Mouse (Mus musculus) monocyte, adult 5-6 weeks (primary cell): ENCODE results near the gene 4933427D14Rik. TPM values are rescaled to one million over a fixed set of nuclear protein-coding genes. Genes with fewer than 3 reads are reported as not detected.
"Not testable (repeated sequence)": the region's sequence is repeated elsewhere in the genome, so short reads cannot be mapped to it uniquely, and the experiment has no call there.

ENCODE experiments used
- ATAC-seq: fragments of 153-309, 156-312 bp; replicated peaks from 2 replicates; pipeline ENCODE4 v1.8.0; 2017; ENCODE audit warnings: mild to moderate bottlenecking; ENCODE audit not compliant: low TSS enrichment, insufficient number of reproducible peaks, severe bottlenecking, poor library complexity, low FRiP score
- total RNA-seq: library from RNA; stranded (forward); fragments of 200-1000, 200-491, 200-594 nt; gene quantifications from 3 replicates; pipeline ENCODE4 v1.2.3, GENCODE M21; 2017

Gene 4933427D14Rik
- total RNA-seq, 1 experiment from 2014 or later, result 4.9 TPM

DNA sequence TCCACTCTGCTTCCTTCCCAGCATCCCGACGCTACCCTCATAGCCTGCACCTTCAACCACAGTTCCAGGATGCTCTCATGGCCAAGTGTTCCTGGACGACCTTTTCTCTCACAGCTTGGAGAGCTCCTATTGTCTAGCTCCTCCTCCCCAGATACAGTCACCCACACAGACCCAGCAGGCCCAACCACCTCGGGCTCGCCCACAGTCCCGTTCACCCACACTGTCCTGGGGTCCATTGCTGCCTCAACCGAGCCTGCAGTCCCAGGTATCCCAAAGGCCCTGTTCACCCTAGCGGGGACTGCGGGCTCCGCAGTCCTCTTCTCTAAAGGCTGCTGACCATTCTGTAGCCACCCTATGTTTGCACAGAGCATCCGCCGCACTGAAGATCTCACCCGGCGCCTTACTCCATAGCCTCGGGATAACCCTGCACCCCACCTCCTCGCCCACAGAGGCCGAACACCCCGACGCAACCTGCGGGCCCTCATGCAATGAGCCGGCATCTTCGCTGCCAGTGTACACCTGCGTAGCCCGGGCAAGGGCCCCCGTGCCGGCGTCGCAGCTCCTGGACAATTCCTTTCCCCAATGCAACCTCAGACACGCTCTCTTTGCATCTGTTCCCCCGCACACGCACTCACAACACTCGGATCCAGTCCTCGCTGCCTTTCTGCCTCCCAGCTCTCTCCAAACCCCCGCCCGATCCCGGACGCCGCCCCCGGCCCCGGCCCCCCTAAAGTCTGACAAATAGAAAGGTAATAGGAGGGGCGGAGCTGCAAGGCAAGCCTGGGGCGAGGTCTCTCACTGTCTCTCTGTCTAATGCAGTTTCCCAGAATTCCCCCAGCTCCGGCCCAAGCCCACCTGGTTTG lies 687 bp downstream of the 4933427D14Rik start, which contains the start of gene Gm43951:
Gene Gm43951 (minus strand): TSS at position 500 of the 863 bp plus-strand sequence.
- peak; percentile 6; the same call in 1 of the 2 replicates for ATAC-seq

DNA sequence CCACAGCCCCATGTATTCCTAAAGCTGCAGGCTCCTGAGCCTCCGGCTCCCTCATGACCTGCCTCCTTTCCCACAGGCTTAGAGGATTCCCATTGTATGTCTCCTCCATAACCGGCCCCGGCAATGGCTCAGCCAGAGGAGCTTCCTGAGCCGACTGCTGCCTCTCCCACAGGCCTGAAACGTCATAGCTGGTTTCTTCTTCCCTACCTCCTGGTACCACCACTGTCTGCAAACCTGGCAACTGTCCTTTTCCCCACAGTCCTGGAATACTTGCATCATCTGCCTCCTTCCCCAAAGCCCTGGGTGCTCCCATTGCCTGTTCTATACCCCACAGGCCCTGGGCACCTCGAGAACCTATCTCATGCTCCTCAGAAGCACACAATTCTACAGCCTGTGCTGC lies 2.0 kb downstream of the 4933427D14Rik start:
- no peak for ATAC-seq

DNA sequence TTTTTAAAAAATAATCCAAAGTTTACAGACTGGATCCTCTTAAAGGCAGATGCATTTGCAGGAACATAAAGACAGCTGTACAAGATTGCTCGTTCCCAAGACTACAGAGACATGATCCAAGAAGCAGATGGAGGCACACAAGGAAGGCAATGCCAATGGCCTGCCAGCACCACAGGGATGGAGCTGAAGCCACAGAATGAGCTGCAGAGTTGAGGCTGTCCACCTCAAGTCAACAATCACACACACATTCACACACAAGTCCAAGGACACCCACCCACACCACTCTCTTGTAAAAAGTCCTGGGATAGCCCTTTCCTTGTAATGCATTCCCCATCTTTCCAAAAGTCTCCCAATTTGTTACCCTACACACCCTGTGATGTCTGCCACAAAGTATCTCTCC lies 3.8 kb downstream of the 4933427D14Rik start:
- ATAC-seq, result no peak

DNA sequence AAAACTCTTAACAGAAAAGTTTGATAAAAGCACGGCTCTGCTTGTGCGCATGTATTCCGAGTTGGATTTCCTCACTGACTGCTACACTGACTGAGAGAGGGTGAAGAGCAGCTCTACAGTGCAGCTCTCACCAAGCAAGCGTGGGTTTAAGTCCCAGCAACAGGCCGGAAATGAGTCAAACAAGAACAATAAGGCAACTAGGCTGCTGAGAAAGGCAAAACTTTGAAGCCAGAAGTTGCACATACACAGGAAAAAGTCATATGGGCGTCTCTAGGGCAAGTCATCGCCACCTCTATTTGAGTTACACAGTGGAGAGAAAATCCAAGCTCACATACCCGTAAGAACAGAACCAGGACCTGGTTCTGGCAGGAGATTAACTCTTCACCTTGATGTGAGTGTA lies 10.8 kb downstream of the 4933427D14Rik start:
- ATAC-seq, result no peak

DNA sequence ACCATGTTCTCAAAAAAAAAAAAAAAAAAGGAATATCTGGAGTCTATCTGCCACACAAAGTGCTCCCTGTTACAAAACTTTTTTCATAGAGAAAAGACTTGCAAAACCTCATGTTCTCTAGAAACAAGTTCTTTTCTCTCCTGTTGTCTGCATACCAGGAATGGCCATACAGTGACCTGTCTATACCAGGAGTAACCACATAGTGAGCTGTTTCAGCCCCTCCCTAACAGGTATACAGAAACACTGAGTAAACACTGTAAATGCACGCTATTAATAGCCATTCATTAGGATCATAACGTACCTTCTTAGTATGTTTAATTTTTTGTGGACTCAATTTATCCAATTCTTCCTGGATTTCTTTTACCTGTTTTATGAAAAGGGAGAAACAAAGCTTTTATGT lies 13.0 kb downstream of the 4933427D14Rik start:
- no peak for ATAC-seq

DNA sequence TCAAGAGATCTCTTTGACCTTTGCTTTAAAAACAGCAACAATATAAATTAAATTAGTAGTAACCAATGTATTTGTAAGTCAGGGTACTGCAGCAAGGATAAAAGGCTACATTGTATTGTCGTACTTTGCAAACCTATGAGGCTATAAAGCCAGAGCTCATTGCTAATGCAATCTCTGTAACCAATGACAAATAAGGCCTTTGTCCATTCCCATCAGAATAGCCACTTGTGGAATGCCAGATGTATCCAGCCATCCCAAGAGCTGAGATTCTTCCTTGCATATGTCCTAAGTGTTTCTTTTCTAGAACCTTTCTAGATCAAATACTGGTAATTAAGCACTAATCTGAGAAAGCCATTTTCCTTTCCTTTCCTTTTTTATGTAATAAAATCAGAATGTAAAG lies 16.4 kb downstream of the 4933427D14Rik start:
- no peak for ATAC-seq

DNA sequence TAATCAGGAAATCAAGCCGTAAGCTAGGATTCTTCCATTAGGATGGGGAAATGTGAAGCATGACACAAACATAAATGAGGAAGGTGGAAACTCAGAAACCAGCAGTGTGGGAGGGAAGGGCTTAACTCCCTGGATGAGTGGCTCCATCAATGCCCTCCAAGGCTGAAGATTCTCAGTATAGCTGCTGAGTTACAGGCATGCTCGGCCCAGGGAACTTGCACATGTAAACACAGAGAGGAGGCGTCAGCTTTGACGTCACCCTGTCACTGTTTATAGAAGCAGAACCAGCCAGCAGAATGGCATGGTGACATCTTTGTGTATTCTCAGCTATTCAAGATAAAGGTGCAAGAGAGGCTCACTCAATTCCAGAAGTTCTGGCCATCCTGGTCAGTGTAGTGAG lies 23.0 kb downstream of the 4933427D14Rik start:
- no peak for ATAC-seq

DNA sequence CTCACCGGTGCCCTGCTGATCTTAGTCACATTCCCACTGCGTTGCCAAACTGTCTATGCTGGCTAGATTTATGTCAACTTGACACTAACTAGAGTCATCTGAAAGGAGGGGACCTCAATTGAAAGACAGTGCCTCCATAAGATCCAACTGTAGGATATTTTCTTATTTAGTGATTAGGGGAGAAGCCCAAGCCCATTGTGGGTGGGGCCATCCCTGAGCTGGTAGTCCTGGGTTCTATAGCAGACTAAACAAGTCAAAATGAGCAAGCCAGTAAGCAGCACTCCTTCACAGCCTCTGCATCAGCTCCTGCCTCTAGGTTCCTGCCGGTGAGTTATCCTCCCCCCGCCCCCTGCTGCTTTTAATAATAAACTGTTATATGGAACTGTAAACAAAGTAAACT lies 26.1 kb downstream of the 4933427D14Rik start:
- ATAC-seq, result no peak

DNA sequence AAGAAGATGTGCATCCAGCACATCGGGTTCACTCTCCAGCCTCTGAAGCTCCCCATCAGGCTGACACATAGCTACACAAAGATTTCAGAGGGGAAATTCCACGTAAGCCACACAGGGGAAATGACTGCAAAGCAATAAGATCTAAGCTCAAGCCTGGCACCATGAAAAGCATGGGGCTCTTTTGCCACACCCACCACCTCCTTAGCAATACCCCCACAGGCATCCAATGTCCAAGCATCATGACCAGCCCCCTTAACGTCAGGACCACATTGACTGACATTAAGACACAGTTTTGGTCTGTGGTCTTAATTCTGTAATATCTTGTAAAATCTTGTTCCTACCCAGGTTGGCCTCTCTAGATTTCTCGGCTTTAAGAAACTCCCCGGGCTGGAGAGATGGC lies 26.7 kb downstream of the 4933427D14Rik start:
- ATAC-seq, result no peak

DNA sequence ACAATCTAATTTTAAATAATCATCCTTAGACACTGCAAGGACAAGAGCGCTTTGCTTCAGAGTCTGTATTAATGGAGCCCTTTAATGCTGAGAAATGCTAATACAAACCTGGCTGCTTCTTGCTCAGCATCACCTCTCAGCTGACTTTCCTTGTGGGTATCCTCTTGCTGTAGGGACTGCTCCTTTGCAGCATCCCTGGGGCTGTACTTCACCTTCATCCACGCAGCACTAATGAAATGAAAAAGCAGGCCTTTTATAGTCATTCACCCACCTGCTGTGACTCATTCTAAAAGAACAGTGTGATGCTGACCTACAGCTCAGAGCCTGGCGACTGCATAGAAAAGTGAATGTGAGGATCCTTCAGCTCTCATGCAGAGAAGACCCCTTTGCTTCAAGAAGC lies 30.7 kb downstream of the 4933427D14Rik start:
- ATAC-seq, result no peak

DNA sequence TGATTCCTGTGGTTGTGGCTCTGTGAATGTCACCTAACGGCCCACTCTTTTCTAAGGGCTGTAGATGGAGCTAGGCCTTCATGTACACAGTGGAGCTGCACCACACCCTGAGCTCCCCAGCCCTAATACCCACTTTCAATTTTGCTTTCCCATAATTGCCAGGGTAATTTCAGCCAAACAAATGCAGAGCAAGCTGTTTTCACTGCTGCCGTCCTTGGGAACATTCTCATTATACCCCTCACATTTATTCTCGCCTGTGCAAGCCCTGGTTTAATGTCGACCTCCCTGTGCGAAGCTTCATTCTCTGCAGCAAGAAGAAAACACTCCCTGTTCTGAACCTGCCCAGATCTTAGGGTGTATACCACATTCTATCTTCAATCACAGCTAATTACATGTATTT lies 31.3 kb downstream of the 4933427D14Rik start:
- ATAC-seq, result no peak

DNA sequence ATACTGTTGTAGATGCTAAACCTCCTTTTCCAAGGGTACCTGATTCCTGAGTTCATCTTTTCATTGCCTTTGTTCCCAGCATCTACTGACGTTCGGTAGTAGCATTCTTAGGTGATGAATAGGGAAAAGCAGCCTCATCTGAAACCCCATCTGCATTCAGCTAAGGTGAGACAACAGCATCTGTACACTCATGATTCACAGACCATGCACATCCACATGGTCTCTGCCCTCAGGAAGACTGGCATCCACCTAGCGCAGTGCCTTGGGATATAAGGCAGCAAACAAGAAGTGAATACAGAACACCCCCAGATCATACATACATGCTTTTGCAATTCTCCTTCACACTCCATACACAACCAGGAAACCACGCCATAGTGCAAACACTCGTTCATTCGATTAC lies 32.5 kb downstream of the 4933427D14Rik start:
- ATAC-seq, result no peak

DNA sequence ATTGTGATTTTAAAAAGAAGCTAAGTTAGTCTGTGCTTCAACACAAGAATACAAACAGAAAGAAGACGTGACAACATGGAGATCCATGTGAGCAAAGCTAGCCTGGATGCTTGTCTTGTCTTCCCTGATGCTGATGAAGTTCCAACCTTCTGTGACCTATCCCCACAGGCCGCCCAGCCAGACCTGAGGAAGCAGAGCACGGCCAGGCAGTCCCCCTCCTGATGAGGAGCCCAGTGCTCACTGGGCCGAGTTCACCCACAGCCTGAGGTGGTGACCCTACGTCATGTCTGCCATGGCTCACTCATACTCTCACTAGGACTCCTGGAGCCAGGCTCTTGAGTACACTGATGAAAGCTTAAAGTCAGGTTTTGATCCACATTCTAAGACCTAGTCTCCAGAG lies 33.8 kb downstream of the 4933427D14Rik start:
- no peak for ATAC-seq

DNA sequence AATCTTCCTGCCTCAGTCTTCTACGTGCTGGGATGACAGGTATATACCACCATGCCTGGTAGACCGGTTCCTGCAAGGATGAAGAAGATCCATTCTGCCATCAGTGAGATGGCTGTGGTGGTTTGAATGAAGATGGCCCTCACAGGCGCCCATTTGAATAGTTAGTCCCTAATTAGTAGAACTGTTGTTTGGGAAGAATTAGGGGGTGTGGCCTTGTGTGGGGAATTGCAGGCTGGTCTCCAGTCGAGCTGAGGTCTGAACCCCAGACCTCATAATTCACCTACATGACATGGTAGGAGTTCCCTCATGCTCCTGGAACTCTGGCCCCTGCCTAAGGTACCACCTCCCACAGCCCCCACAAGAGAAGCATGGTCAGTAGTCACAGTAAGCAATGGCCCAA lies 35.4 kb downstream of the 4933427D14Rik start:
- not testable (repeated sequence) for ATAC-seq

DNA sequence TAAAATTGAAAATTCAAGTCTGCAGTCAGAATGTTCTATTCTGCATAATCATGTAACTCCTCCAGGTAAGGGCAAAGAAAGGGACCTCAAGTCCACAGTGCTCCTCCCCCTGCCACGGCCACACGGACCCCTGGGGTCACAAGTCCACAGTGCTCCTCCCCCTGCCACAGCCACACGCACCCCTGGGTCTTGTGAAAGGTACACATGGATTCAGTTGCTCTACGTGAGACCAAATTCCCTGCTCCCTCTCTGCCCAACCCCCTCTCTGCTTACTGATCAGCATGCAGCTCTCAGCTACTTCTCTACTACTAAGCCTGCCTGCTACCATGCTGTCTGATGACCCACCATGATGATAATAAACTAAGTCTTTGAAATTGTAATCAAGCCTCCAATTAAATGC lies 37.4 kb downstream of the 4933427D14Rik start:
- ATAC-seq, result no peak

DNA sequence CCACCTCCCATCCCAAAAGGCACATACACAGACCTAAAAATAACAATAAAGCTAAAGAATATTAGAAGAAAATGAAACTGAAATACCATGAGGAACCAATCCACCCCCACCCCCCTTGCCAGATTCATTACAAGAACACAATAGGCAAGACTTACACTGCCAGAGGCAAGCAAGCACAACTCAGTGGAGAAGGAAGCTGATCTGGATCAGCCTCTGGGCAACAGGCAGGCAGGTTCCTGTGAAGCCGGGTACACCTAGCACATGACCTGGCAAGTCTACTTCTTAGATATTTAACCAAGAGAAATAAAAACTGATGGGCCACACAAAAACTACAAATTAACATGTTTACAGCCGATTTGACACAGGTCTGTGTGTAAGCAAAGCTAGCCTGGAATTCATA lies 44.1 kb downstream of the 4933427D14Rik start:
- no peak for ATAC-seq

DNA sequence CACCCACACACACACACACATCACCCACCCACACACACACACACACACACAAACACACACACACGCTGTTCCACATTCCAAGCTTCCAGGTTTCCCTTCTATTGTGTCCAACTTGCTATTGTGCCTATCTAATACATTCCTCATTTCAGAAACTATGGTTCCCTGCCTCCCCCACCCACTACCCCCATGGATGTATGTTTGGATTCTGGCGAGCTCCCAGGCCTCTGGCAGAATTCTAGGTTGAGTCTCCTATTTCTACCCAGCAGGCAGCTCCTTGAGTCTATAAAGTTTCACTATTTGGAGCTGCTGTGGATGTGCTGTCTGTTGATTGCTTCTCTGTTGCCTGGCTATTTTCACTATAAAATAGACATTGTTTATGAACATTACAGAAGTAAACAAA lies 50.6 kb downstream of the 4933427D14Rik start:
- ATAC-seq, result no peak

DNA sequence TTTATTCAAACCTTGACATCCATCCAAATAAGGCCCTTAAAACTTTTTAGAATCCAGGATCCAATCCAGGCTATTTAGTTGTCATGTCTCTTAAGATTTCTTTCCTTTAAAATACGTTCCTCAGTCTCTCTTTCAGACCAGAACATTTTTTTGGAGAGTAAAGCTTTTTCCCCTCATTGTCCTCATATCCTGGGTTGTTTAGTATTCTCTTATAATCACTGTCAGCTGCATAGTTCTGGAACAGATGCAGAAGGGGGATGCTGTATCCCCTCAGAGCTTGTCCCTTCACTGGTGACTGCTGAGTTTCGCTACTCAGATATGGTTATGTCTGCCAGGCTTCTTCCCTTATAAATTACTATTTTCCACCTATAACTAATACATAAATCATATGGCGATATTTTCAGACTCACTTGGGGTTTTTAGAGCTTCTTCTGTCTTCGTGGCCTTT lies 51.3 kb downstream of the 4933427D14Rik start:
- no peak for ATAC-seq

DNA sequence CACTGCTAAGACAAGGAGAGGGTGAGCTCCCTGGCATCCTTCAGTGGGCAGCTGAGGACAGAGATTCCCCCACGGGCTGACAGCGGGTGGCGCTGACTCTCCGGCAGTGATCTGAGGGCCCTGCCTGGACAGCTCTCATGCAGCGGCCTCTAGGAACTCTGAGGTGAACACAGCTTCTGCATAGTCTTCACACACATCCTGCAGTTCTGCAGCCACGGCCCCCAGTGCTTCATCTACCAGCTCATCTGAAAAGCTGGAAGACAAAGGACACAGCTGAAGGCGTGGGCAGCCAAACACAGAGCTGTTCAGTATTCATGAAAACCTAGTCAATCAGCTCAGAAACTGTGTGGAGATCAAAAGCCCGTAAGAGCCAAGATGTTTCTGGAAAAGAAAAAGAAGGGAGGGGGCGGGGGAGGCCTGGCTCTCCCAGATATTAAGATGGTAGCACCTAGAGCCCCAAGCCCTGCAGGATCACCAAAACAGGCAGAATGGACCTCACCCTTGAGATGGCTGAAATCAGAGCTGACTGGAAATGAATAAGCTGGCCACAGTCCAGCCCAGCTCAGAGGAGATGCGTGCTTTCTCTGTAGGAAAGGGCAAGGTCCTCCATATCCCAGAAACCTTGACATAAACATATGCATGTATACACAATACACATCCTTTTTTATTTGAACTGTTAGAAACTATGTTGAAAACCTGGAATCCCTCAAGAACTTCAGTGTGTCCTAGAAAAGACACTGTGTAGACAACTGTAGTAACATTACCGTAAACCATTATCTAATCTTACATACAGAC lies 51.9 kb downstream of the 4933427D14Rik start:
- ATAC-seq, result no peak
